ENCODE assay signal across 8 mouse cellular contexts in genomic region chr11:101095314-101096024, GRCm38 (mm10). TPM values are rescaled to one million over a fixed set of nuclear protein-coding genes. Genes with fewer than 3 reads are reported as not detected.
A peak's percentile ranks its signal among the peaks of the same experiment; 100 is the strongest.
DNase-seq lines count a peak whose midpoint lies in the region; ATAC-seq and TF ChIP-seq lines count a peak whose summit lies in the region.

Gene Psmc3ip, minus strand, starts transcription at chr11:101095436.

- no peaks in the 10 kb centered on the region for H3K27me3 ChIP-seq in Patski
- no peaks in the 10 kb centered on the region for H3K27me3 ChIP-seq in hindbrain, embryonic 12.5 days

- no peak for TF ChIP-seq CTCF in Patski (IDR thresholded peaks at IDR 0.05)

- peaks cover 9% of the 10 kb centered on the region for H3K4me1 ChIP-seq in hindbrain, embryonic 12.5 days

- POLR2A ChIA-PET in Patski (lab: Charles Lee) = interaction anchor here (0.6 to 1.8 kb wide), 9 partner anchors 9 to 344 kb away, joined by 3 to 10 read pairs (median 4); partner anchors contain the start of genes Cntnap1, Plekhh3, Retreg3 and Tubg1

- H3K36me3 ChIP-seq in hindbrain, embryonic 12.5 days = peaks cover 74% of the 10 kb centered on the region

- peak; percentile 89 for ATAC-seq in Patski
- ATAC-seq in hindbrain, embryonic 12.5 days (ENCODE audit: low FRiP score) = peak; percentile 92

- H3K9me3 ChIP-seq in hindbrain, embryonic 12.5 days (replicated peaks) = no peaks in the 10 kb centered on the region

- peak within 1 kb of the TSS; percentile 73 for H3K9ac ChIP-seq in hindbrain, embryonic 12.5 days

- peak within 1 kb of the TSS; percentile 91 for H3K4me2 ChIP-seq in hindbrain, embryonic 12.5 days (replicated peaks)

- in situ Hi-C loops in Patski (cut with MboI; ENCODE audit: low pct_unique_long_range_greater_than_20kb) = no loop called here

- CTCF ChIA-PET in Patski (lab: Charles Lee) = interaction anchor here (0.7 to 2.6 kb wide), 13 partner anchors 9 to 108 kb away, joined by 3 to 21 read pairs (median 4); partner anchors contain the start of genes Ccr10, Mlx, Plekhh3 and Retreg3

- peak within 1 kb of the TSS; percentile 70 for H3K4me3 ChIP-seq in hindbrain, embryonic 12.5 days

- peak within 1 kb of the TSS; percentile 90 for H3K27ac ChIP-seq in hindbrain, embryonic 12.5 days

- peak; percentile 58 for DNase-seq in Patski (ENCODE audit: low read depth, low spot score)
- DNase-seq in cerebellum, postnatal 10 days = peak; percentile 96 to 97
- DNase-seq in frontal cortex, postnatal 10 days (ENCODE audit: low spot score in 2 of 2) = peak; percentile 92 to 93
- DNase-seq in layer of hippocampus, postnatal 14 days (ENCODE audit: low spot score in 2 of 2) = peak; percentile 91 to 95
- DNase-seq in lung, postnatal 10 days = peak; percentile 97
- DNase-seq in ovary, postnatal 14 days (ENCODE audit: low spot score) = peak; percentile 88
- peak; percentile 85 to 89 for DNase-seq in thymus, postnatal 10 days (ENCODE audit: low spot score in 2 of 2)

- under 1% methylated on average over 43 of the region's 43 CpGs for WGBS in hindbrain, embryonic 12.5 days

RNA-seq across cellular contexts. Expression of gene Psmc3ip, which starts in this region (rescaled TPM):
- polyA plus RNA-seq in Patski (2021) = 20.6 TPM
- polyA plus RNA-seq in hindbrain, embryonic 12.5 days (2016; fragmentation: Nextera tagmentation; extraction: Ambion mirVana) = 30.5 and 34.3 TPM in 2 replicates
- total RNA-seq in layer of hippocampus, postnatal 14 days (2021) = 1 to 10 TPM; 2.7 to 4.9 TPM

Comparison
In these comparisons a context has a peak if more than half of its experiments do, and no peak if none do; other contexts are left out.
1. Peak in every context shown above with its lines: DNase-seq, ATAC-seq, H3K4me3 ChIP-seq and H3K27ac ChIP-seq.